Mouse (Mus musculus): Measurements from ENCODE around the gene Slc43a2.
A peak's percentile ranks its signal among the peaks of the same experiment; 100 is the strongest.
"Not testable (repeated sequence)": the region's sequence is repeated elsewhere in the genome, so short reads cannot be mapped to it uniquely, and the experiment has no call there.

Slc43a2 gene

DNA sequence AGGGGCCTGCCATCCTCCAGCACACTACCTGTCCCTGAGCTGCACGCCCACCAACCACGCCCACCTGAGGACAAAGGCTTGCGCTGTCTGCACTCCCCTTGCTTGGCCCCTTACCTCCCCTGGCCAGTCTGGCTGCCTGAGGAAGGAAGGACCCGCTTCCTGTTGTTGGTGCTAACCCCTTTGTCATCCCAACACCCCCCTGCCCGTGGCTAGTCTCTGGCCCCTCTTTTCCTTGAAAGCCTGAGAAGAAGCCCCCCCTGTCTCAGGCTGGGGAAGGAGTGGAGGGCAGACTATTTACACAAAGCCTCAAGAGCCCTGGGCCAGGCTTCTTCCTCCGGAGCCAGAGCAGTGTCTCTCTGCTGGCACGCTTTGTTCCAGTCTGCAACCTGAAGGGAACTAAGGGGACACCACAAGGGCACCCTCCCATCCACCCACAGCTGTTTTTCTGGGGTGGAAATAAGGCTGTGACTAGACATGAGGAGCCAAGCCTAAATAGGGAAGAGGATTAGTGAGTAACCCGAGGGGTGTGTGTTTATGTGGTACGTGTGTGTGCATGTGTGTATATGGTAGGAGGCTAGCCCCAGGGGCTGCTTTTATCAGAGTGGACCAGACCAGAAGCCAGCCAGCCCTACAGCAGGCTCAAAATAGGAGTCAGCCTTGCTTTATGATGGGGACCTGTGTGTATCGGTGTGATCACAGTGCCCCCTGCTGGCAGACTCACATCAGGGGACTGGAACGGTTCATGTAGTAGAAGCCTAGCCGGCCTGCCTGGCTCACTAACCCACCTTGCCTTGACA, 41.6 kb downstream of the Slc43a2 start:
- peak; percentile 92 for DNase-seq

DNA sequence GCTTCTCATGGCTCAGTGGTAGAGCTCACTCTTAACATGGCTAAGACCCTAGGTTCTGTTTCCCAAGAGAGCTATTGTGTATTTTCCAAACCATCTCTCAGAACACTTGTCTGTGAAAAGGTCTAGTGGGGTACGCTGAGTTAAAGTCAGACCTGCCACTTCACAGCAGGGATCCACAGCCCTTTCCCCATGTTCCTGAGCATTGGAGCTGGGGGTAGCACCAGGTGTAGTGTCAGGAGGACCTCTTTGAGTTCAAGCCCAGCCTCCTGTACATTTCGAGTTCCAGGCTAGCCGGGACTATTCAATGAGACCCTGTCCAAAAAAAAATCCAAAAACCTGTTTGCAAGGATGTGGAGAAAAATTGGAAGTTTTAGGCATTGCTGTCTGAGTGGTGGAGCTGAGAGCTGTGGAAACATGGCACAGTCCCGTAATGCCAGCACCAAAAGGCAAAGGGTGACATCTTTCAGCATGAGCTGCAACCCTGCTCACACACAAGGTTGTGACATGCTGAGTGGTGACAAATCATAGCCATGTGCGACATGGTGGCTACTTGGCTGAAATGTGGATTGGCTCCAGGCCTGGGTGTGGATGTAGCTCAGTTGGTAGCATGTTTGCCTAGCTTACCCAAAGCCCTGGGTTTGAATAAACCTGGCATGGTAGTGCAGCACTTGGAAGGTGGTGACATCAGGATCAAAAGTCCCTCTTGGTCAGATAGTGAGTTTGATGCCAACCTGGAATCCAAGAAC, 43.1 kb downstream of the Slc43a2 start:
- no peak for DNase-seq

DNA sequence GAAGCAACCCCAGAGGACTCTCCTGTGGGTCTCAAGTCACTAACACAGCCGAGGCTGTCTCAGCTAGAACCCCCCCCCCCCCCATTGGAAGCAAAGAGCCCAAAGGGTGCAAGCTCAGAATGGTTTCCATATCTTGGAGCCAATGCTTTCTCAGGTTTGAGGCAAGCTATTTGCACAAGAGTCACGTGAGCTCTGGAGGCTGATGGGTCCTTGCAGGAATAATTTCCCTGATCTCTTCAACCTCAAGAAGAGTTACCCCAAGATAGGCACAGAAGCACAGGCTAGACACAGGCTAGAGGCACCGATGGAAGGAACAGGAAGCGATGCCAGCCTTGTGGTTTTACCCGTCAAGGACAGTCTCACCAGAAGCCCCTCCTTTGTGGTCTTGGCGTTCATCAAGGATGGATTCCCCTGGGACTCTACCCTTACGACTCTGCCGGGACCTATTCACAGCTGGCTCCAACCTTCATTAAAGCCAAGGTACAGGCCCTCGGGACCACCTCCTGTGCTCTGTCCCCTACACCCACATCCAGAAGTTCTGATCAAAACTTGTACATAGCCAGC, 44.1 kb downstream of the Slc43a2 start:
- no peak for DNase-seq

DNA sequence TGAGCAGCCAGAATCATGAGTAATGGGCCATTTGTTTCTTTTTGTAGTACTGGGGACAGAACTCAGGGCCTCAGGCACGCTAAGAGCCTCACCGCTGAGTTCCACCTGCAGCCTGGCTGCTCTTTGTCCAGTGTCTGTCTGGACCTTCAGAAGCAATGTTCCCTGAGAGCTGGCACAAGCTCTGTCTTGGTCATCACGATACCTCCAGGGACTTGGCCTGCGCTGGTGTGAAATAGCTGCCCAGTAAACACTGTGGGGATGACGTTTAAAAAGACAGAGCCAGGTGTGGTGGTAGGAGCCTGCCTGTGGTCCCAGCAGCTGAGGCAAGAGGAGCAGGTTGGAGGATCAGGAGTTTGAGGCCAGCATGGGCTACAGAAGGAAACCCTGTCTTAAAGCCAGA, 47.1 kb downstream of the Slc43a2 start:
- DNase-seq: no peak

DNA sequence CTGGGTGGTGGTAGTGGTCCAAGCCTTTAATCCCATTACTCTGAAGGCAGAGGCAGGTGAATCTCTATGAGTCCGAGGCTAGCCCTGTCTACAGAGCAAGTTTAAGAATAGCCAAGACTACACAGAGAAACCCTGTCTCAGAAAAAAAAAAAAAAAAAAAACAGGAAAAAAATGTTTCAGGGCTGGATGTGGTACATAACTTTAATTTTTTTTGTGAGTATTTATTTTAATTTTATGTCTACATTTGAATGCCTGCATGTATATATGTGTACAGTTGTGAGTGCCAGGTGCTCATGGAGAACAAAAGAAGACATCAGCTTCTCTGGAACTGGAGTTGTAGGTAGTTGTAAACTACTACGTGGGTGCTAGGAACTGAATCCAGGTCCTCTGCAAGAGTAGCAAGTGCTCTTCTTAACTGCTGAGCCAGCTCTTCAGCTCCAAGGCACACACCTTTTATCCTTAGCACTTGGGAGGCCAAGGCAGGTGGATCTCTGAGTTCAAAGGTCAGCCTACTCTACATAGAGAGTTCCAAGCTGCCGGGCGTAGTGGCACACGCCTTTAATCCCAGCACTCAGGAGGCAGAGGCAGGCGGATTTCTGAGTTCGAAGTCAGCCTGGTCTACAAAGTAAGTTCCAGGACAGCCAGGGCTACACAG, 50.1 kb downstream of the Slc43a2 start:
- no peak for DNase-seq

DNA sequence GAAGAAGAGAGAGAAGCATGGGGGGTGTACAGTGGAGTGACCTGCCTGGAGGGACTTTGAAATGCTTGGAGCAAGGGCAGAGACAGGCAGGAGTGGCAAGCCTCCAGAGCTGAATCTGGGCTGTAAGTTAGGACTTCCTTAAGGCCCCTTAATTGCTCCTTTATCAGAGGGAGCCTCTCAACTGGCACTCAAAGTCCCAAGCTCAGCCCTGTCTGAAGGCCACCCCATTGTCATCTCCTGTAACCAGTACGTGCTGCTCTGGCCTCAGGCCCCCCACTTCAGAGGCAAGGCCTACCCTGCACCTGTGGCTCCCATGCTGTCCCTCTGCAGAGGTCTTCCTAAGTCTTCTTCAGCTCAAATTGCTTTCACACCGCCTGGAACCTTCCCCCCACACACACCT, 52.0 kb downstream of the Slc43a2 start:
- DNase-seq: no peak

DNA sequence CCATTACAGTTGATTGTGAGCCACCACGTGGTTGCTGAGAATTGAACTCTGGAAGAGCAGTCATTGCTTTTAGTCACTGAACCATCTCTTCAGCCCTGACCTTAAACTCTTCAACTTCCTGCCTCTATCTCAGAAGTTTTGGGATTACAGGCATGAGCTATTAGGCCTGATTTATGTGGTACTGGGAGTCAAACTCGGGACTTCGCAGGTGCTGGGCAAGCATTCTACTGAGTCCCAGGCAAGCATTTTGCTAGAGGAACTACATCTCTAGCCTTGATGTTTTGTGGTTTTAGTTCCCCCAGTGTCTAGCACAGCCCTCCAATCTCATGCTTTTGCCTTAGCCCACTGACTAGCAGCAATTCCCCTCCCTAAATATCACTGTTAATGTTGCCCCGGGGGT, 53.6 kb downstream of the Slc43a2 start:
- DNase-seq: no peak

DNA sequence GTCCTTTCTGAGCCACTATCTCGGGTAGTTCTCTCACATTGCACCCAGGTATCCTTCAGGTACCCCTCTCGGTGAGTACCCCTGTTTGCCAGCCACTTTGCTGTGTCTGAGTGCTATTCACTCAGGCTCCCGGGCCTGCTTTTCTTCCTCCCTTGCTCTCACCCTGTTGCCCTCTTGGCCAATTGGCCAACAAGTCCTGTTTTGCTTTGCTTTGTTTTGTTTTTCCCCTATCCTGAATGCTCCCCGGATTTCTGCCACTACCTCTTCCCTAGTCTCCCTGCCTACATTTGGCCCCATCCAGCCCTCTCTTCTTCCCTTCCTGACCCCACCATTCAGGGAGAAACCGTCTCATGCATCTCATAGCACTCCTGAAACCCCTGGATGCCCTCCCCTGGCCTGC, 54.5 kb downstream of the Slc43a2 start:
- no peak for DNase-seq

DNA sequence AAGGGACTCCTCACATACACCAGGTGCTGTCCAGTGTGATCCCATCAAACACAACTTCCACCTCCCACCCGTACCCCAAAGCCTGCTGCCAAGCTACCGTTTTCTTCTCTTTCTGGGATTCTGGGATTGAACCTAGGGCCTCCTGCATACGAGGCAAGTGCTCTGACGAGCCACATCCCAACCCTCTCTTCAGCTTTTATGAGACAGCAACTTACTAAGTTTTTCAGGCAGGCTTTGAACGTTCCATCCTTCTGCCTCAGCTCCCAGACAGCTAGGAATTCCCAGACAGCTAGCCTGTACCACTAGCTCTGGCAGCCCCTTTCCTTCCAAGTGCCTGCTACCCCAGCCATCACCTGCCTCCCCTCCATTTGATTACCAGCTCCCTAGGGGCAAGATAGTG, 55.5 kb downstream of the Slc43a2 start:
- no peak for DNase-seq

DNA sequence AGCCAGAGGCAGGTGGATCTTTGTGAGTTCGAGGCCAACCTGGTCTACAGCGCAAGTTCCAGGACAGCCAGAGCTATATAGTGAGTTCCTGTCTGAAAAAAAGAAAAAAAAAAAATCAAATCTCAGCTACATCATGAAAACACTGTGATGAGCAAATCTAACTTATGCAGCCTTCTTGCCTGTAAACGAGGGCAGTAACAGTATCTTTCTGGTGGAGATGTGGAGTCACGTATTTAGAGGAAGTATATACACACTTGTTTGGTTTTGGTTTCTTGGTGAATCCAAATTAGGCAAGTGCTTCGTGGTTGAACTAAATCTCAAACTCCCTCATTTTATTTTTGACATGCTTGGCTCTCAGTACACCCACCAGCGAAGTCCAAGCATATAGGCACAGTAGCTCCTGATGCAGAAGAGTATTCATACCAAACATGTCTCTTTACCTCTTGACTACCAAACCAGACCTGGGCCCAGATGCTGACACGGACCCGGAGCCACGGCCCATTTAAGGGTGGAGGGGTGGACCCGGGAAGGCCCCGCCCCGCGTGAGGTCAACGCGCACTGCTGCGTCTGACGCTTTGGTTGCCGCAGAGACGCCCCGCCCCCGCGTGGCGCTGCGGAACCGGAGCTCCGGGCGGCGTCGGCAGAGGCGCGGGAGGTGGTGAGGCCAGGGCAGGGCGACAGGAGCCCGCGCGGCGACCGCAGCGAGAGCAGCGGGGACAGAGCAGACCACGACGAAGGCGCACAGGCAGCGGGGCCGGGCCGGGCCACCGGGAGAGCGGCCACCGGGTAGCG, 56.2 kb downstream of the Slc43a2 start, which contains the start of gene Pitpna:
TSS of gene Pitpna (plus strand) at position 605 of the 792 bp plus-strand sequence.
- DNase-seq: peak; percentile 94

DNA sequence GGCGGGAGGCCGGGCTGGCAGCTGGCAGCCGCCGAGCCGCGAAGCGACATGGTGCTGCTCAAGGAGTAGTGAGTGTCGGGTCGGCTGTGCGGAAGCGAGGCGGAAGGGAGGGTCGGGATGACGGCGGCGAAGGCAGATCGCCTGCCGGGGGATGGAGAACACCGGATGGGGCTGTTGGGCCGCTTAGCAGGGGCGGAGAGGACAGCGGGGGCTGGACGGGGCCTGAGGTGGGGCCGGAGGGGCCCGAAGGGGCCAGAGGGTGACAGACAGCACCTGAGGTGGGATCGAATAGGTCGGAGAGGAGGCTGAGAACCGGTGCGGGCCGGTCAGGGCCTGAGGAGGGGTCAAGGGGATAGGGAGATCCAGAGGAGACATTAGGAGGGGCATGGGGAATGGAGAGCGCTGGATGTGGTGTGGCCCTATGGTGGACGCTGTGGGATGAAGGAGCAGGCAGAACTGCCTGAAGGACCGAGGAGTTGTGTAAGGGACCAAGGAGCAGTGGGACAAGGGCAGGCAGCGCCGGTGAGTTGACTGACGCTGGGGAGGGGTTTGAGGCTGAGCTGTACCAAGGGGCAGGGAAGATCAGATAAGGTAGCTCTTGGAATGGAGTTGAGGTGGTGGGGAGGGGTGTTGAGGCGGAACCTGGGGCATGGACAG, 56.9 kb downstream of the Slc43a2 start:
- peak; percentile 57 for DNase-seq

DNA sequence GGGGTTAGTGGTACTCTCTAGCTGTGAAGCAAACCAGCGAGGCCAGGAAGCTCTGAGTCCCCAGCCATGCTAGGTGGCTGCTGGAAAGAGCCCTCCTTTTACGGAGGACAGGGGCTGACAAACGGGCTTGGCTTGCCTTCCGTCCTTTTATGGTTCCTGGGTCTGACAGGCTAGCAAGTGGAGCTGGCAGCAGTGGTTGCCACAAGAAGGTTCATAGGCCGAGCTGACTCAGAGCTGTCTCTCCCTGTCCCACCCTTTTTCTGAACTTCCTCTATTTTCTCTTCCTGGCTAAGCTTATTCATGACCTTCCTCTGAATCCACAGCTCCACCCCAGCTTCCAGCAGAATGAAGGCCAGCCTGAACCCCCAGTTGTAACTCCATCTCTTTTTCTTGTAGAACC, 61.1 kb downstream of the Slc43a2 start:
- no peak for DNase-seq

DNA sequence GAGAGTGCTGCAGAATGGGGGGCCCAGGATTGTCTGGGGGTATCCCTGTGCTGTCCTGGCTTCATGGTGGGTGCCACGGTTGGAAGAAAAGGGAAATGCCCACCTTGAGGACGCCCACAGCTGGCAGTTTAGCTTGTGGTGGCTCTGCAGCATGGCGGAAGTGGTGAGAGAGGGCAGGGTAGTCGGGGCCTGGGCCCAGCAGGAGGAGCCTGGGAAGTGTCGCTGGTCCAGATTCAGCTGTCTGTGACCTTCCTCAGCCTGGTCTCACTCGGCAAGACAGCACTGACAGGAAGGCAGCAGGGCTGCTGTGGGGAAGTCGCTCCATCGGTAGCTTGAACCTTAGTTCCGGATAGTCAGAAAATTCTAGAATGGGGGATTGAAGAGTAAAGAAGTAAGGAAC, 62.9 kb downstream of the Slc43a2 start:
- no peak for DNase-seq

DNA sequence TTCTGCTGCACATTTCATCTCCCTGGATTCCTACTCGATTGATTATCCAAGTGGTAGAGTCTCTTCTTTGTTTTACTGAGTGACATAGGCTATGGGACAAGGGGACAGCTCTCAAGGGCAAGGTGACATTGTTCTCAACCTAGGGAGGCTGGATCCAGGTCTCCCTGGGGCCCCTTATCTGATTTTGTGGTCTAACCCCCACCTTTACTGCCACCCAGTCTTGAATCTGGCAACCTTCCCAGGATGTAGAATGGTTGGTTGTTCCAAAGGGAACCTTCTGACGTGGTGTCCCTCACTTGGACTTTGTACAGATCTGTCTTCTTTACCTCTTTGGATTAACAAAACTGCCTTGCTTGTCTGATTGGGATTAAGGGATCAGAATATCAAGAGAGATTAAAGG, 63.9 kb downstream of the Slc43a2 start:
- DNase-seq: no peak

DNA sequence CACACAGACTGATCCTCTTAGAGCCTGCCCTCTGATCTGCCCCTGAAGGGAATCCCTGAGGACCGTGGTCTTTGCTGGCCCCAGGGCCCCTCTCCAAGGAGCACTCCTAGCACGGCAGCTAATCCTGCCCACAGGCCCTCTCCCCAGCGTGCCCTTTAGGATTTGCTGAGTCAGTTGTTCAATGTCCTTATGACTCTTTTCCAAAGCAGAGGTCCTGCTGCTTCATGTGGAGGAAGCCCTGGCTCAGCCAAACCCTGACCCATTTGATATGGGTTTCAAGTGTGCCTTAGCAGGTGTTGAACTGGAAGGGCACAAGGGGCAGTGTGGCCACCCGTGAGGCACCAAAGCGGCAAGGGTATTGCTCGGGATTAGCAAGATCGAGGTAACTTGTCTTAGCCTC, 64.3 kb downstream of the Slc43a2 start:
- no peak for DNase-seq

DNA sequence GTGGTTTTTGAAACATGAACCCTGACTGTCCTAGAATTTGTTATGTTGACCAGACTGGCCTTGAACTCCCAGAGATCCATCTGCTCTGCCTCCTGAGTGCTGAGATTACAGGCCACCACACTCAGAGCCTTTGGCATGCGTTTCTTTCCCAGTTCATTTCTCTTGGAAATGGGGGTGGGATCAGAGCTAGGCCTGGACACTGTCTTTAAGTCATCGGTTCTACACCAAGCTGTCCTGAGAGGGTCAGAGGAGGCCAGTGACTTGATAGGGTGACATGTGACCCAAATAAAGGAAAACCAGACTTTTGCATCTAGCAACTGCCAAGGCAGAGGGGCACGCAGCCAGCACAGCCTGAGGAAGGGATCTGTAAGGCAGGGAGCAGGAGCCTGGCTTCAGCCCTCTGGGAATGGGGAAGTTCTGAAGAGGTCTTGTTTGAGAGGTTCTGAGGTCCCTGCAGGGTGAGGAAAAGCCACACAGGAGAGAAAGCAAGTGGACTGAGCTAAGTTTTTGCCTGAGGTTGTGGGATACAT, 65.3 kb downstream of the Slc43a2 start:
- no peak for DNase-seq

DNA sequence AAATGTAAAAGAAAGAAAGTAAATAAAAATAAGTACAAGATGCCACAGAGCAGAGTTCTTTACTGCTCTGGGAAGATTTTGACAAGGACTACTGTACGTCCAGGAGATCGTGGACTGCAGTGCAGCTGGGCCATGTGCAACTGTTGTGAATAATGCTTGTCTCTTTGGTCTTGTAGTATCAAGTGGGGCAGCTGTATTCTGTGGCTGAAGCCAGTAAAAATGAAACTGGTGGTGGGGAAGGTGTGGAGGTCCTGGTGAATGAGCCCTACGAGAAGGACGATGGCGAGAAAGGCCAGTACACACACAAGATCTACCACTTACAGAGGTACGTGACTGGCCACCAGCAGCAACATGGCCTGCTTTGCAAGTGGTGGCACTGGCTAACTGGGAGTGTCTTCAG, 66.5 kb downstream of the Slc43a2 start:
- DNase-seq: no peak

DNA sequence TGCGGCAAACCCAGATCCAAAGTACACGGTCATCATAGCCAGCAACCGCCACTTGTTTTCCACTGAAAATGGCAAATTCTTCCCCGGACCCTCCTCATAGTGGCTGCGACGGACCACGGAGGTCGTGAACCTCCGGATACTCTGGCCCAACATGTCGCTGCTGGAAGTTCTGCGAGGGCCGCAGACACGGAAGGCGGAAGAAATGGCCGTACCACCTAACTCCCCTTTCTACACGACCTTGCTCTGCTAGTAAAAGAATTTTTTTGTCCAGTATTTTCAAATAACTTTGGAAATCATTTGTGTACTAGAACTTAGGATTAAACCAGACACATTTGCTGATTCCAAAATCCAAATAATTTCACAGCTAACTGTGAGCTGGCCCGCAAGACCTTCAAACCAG, 68.3 kb downstream of the Slc43a2 start:
- DNase-seq: not testable (repeated sequence)

DNA sequence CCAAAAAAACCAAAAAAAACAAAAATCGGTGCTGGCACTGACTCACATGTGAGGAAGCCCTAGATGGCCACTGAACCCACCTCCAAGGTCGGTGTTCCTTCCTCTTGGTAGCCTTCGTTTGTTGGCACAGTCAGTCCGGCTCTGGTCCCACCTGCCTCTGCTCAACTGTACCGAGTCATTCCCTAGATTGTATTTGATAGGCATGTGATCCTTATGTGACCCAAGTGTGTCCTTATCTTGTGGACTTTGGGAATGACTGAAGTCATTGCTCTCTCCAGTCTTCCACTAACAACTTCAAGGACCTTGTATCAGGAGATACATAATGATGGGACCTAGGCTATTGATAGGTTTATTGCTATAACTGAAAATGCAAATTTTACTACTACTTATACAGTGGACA, 73.3 kb downstream of the Slc43a2 start:
- no peak for DNase-seq

DNA sequence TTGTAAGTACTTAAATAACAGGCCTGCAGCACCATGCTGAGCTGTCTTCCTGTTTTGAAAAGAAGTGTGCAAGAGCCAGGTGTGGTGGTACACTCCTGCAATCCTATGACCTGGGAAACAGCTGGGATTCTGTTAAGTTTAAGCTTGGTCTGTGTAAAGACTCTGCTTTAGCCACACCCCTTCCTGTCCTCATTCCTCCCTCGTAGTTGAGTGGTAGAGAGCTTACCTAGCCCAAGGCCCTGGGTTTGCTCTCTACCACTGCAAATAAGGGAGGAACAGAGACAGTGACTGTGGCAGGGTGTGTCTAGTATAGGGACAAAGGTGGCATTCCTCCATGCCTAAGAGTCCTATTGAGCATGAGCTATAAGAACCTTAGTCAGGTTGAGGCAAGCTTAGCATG, 73.8 kb downstream of the Slc43a2 start:
- DNase-seq: no peak

DNA sequence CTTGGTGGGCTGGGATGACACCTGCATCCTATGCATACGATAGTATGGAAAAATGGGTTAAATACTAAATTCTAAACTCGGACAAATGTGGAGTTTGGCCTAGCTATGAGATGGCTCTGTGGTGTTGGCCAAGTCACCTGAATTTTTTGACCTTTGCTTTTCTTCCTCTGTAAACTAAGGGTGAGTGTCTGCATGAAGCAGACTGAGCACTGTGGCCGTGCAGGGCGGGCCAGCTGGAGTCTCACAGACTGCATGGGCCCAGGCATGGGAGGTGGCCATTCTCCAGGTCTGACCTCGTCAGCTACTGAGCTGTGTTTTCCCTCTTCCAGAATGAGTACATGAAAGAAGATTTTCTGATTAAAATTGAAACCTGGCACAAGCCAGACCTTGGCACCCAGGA, 77.3 kb downstream of the Slc43a2 start:
- no peak for DNase-seq

DNA sequence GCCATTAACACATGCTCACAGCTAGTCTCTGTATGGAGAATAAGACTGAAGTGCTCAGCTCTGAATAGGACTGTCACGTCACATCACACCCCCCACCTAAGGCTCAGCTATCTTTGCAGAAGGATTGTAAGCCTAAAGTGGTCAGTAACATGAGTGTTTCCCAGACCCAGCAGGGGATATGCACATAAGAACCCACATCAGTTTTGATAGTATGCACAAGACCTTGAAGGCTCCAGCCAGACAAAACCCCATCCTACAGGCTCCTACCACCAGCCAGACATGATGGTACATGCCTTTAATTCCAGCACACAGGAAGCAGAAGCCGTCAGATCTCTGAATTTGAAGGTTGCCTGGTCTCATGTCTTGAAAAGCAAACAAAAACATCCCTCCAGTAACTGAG, 78.5 kb downstream of the Slc43a2 start:
- no peak for DNase-seq

Data from liver (tissue).